Mouse (Mus musculus): Measurements from ENCODE around the gene Fam71e1.

- TF ChIP-seq POLR2A (IDR thresholded peaks at IDR 0.05; ENCODE audit: low read depth, low read length) (no peak), CTCF (IDR thresholded peaks at IDR 0.05; ENCODE audit: borderline replicate concordance, insufficient read depth, low read length) (no peak)
Measured at GRCm38 (mm10) chr7:44531946-44532732, 35.8 kb downstream of the Fam71e1 start, which contains the start of gene Spib.

All from embryonic fibroblast, embryonic 13.5 days (primary cell).